Mouse (Mus musculus) heart, embryonic 11.5 days (tissue): ENCODE data around the gene Trappc4. TPM values are rescaled to one million over a fixed set of nuclear protein-coding genes. Genes with fewer than 3 reads are reported as not detected.
"Not testable (repeated sequence)": the region's sequence is repeated elsewhere in the genome, so short reads cannot be mapped to it uniquely, and the experiment has no call there.

Experiments used
- ATAC-seq: fragments of 200-750 bp; cut with Nextera tagmentation; replicated peaks from 2 replicates; pipeline ENCODE4 v1.8.0; 2017; ENCODE audit warnings: moderate library complexity; ENCODE audit not compliant: insufficient number of reproducible peaks, low FRiP score, low TSS enrichment
- H3K27ac ChIP-seq: fragments of 300-500 bp; sonication (generic); 2 replicates; pipeline ENCODE4 v1.5.1; 2014; ENCODE audit warnings: mild to moderate bottlenecking, low read depth, low read length
- H3K27me3 ChIP-seq: fragments of 300-500 bp; sonication (generic); 2 replicates; pipeline ENCODE4 v1.6.1; 2014; ENCODE audit warnings: mild to moderate bottlenecking, low read length, mixed read lengths; ENCODE audit not compliant: control insufficient read depth, insufficient read depth
- H3K36me3 ChIP-seq: fragments of 300-500 bp; sonication (generic); 2 replicates; pipeline ENCODE4 v1.6.1; 2014; ENCODE audit warnings: mild to moderate bottlenecking, low read length, moderate library complexity, mixed read lengths; ENCODE audit not compliant: control insufficient read depth, insufficient read depth
- H3K4me1 ChIP-seq: fragments of 300-500 bp; sonication (generic); 2 replicates; pipeline ENCODE4 v1.6.1; 2014; ENCODE audit warnings: low read length; ENCODE audit not compliant: control insufficient read depth, insufficient read depth
- H3K4me2 ChIP-seq: fragments of 300-500 bp; sonication (generic); 2 replicates; pipeline ENCODE4 v1.6.1; 2014; ENCODE audit warnings: mild to moderate bottlenecking, moderate library complexity
- H3K4me3 ChIP-seq: fragments of 300-500 bp; sonication (generic); 2 replicates; pipeline ENCODE4 v1.5.1; 2014; ENCODE audit warnings: low read depth, low read length
- H3K9ac ChIP-seq: fragments of 300-500 bp; sonication (generic); 2 replicates; pipeline ENCODE4 v1.6.1; 2014; ENCODE audit warnings: mild to moderate bottlenecking, low read depth, low read length, moderate library complexity
- H3K9me3 ChIP-seq: fragments of 300-500 bp; sonication (generic); replicated peaks from 2 replicates; pipeline ENCODE4 v1.6.1; 2016; ENCODE audit warnings: low read length; ENCODE audit not compliant: control insufficient read depth
- WGBS: fragments of 180-500 bp; shearing (Covaris S2); extraction: QIAGEN DNeasy Blood & Tissue Kit; methylation state at CpG from one replicate; pipeline ENCODE4 v1.1.7; 2014; ENCODE audit not compliant: insufficient replicate concordance; 5-methylcytosine and 5-hydroxymethylcytosine counted together
- polyA plus RNA-seq: library from polyadenylated mRNA; unstranded; fragments of >200 nt; fragmentation: Nextera tagmentation; extraction: Ambion mirVana; gene quantifications from 2 replicates; pipeline ENCODE4 v1.2.1, GENCODE M21; 2014

The Trappc4 gene
- polyA plus RNA-seq, 1 experiment from 2014 or later = 76.8 TPM

DNA sequence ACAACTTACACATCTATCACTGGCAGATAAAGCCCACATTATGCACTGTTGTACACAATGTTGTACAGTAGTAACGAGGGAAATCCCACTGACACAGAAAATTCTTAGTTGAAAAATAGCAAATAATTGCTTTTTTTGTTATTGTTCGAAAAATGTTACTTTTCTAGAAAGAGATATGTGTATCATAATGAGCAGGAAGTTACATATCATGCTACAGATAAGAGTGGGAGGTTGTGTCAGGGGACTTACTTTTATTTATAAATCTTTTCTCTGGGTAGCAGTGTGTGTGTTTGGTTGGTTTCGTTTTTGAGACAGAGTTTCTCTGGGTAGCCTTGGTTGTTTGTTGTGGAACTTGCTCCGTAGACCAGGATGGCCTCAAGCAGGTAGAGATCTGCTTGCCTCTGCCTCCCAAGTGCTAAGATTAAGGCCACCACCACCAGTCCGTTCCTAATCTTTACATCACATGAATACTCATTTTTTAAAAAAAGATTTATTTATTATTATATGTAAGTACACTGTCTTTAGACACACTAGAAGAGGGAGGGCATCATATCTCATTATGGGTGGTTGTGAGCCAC is 29.2 kb downstream of the Trappc4 start:
- peak overlapping the region; percentile 72 for H3K4me2 ChIP-seq
- H3K4me1 ChIP-seq = peaks cover 14% of the 10 kb centered on the region
- H3K36me3 ChIP-seq = peaks cover 9% of the 10 kb centered on the region
- peak overlapping the region; percentile 90 for H3K9ac ChIP-seq
- H3K27ac ChIP-seq = no peak overlapping the region
- H3K27me3 ChIP-seq = no peaks in the 10 kb centered on the region
- no peak for ATAC-seq
- no peaks in the 10 kb centered on the region for H3K9me3 ChIP-seq
- peak overlapping the region; percentile 89 for H3K4me3 ChIP-seq
- WGBS = 80% methylated on average over 5 of the region's 5 CpGs

DNA sequence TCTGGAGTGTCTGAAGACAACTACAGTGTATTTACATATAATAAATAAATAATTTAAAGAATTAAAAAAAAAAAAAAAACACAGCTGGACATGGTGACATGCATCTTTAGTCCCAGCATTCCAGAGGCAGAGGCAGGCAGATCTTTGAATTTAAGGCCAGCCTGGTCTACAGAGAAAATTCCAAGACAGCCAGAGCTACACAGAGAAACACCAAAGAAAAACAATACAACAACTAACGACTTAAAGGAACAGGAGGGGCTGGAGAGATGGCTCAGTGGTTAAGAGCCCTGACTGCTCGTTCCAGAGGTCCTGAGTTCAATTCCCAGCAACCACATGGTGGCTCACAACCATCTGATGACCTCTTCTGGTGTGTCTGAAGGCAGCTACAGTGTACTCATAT is 30.1 kb downstream of the Trappc4 start:
- H3K4me3 ChIP-seq, H3K9ac ChIP-seq, ATAC-seq, H3K36me3 ChIP-seq, H3K4me2 ChIP-seq, H3K27ac ChIP-seq, H3K27me3 ChIP-seq, H3K9me3 ChIP-seq: not testable (repeated sequence)
- H3K4me1 ChIP-seq = peaks cover 14% of the 10 kb centered on the region
- 85% methylated on average over 2 of the region's 2 CpGs for WGBS

DNA sequence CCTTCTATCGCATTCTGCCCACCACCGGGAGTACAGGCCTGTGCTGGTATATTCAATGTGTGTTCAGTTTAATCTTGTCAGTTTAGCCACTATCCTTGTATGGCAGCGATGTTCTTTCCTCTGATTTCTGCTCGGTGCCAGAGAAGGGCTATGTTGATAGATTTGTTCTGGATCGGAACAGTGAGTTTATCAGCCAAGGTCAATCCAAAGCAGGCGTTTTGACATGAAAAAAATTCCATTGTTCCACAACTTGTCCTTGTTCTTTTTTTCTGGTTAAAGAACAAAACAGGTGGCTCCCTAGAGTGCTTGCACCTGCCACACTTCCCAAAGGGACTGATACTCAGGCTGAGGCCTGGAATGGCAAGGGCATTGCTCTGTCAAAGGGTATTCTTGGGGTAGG is 31.3 kb downstream of the Trappc4 start:
- 81% methylated on average over 6 of the region's 6 CpGs for WGBS
- H3K9me3 ChIP-seq = no peaks in the 10 kb centered on the region
- peaks cover 11% of the 10 kb centered on the region for H3K4me1 ChIP-seq
- H3K4me3 ChIP-seq = no peak overlapping the region
- H3K4me2 ChIP-seq = no peak overlapping the region
- no peak for ATAC-seq
- no peaks in the 10 kb centered on the region for H3K27me3 ChIP-seq
- H3K36me3 ChIP-seq = peaks cover 2% of the 10 kb centered on the region; the same call in 1 of the 2 replicates
- H3K9ac ChIP-seq = no peak overlapping the region
- H3K27ac ChIP-seq = no peak overlapping the region

DNA sequence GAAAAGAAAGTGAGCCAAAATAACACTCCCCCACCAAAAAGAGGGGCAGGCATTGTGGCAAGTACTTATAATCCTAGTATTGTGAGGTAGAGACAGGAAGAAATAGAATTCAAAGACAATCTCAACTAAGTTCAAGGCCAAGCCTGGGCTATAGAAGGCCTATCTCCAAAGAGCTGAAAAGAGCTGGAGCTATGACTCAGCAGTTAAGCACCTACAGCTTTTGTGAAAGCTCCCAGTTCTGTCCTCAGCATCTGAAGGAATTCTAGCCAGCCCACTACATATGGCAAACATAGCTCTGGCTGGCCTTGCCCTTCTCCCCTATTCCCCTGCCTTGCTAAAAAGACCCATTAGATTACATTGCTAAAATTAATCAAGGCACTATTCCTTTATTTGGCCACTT is 34.0 kb downstream of the Trappc4 start:
- Histone ChIP-seq H3K27me3 (no peaks in the 10 kb centered on the region), H3K9me3 (no peaks in the 10 kb centered on the region), H3K9ac (no peak overlapping the region), H3K4me3 (no peak overlapping the region), H3K4me2 (no peak overlapping the region), H3K4me1 (peaks cover under 1% of the 10 kb centered on the region; the same call in 1 of the 2 replicates), H3K36me3 (no peaks in the 10 kb centered on the region), H3K27ac (no peak overlapping the region)
- no peak for ATAC-seq

DNA sequence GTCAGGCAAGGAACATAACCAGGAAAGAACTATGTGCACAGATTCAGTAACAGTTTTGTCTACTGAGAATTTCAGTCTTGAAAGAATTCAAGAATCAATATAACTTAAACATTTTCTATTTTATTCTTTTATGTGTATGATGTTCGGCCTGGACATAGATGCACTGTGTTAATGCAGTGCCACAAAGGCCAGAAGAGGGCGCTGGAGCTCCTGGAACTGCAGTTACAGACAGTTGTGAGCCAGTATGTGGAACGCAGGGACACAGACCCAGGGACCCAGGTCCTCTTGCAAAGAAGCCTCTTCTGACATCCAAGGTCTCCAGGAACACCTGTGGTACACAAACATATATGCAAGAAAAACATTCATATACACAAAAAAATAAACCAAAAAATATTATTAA is 42.9 kb downstream of the Trappc4 start:
- ATAC-seq = no peak
- H3K36me3 ChIP-seq = peaks cover 2% of the 10 kb centered on the region; the same call in 1 of the 2 replicates
- H3K27ac ChIP-seq = no peak overlapping the region
- 69% methylated on average over 3 of the region's 3 CpGs for WGBS
- H3K4me2 ChIP-seq = no peak overlapping the region
- no peaks in the 10 kb centered on the region for H3K9me3 ChIP-seq
- no peaks in the 10 kb centered on the region for H3K27me3 ChIP-seq
- H3K4me3 ChIP-seq = no peak overlapping the region
- H3K4me1 ChIP-seq = 0 out of 2 replicates have a peak, but pooled peaks cover 4% of the 10 kb centered on the region
- no peak overlapping the region for H3K9ac ChIP-seq

DNA sequence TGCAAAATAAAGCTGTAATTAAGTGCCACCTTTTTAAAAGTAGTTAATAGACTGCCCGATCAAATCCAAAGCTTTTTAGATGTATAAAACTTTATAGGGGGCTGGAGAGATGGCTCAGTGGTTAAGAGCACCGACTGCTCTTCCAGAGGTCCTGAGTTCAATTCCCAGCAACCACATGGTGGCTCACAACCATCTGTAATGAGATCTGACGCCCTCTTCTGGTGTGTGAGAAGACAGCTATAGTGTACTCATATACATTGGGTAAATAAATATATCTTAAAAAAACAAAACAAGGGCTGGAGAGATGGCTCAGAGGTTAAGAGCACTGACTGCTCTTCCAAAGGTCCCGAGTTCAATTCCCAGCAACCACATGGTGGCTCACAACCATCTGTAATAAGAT is 45.5 kb downstream of the Trappc4 start:
- Histone ChIP-seq H3K4me2 (peak overlapping the region; percentile 92), H3K27ac (peak overlapping the region; percentile 66; the same call in 1 of the 2 replicates), H3K4me3 (peak overlapping the region; percentile 95)
- not testable (repeated sequence) for H3K9ac ChIP-seq, H3K9me3 ChIP-seq, H3K4me1 ChIP-seq, H3K27me3 ChIP-seq, ATAC-seq, H3K36me3 ChIP-seq
- 48% methylated on average over 4 of the region's 4 CpGs for WGBS

DNA sequence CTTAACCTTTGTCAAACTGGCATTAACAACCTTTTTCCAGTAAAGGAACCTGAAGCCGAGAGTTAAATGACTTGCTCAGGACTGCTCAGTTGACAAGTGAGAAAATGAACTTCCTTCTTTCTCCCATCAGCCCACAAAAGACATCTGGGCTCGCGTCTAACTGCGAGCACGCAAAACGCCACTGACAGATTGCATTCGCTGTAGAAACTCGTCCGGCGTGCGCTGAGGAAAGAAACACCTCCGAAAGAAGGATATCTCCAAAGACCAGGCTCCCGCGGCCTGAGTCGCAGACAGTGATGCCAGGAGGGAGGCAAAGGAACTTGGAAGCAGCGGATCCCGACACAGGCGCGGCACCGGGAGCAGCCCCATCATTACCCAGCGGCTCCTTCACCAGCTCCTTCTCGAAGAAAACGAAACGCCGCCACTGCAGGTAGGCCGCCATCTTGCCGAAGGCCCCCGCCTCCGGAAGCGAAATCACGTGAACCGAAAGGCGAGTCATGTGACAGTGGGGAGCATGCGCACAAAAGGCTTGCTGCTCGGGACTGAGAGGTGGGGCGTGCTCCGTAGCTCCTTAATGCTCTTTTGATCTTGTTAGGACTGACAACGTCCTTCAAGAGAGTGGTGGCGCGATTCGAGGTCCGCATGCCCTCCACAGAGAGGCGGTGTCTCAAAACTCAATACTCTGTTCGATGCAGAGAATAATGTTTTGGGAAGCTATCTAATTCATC is 46.0 kb downstream of the Trappc4 start, which contains the start of gene Vps11:
Vps11 (minus strand) TSS at position 481 of the 728 bp plus-strand sequence.
- WGBS = under 1% methylated on average over 44 of the region's 44 CpGs
- peak within 1 kb of the TSS; percentile 95 for H3K4me3 ChIP-seq
- H3K36me3 ChIP-seq = peaks cover 14% of the 10 kb centered on the region
- no peaks in the 10 kb centered on the region for H3K27me3 ChIP-seq
- peak within 1 kb of the TSS; percentile 92 for H3K9ac ChIP-seq
- peak within 1 kb of the TSS; percentile 66 for H3K27ac ChIP-seq
- 0 out of 2 replicates have a peak, but pooled peaks cover 4% of the 10 kb centered on the region for H3K4me1 ChIP-seq
- H3K9me3 ChIP-seq = no peaks in the 10 kb centered on the region
- peak; percentile 91 for ATAC-seq
- H3K4me2 ChIP-seq = peak within 1 kb of the TSS; percentile 92

DNA sequence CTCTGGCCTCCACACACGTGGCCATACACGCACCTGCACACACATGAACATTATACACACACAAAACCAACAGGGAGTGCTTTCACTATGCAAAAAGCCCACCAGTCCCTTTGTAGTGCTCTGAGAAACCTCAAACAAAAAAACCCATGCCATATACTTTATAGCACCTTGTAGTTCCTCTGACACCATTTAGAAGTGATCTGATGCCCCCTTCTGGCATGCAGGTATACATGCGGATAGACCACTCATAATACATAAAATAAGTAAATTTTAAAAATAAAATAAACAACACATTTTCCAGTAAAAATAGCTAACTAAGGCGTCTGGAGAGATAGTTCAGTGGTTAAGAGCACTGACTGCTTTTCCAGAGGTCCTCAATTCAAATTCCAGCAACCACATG is 50.2 kb downstream of the Trappc4 start:
- 72% methylated on average over 4 of the region's 4 CpGs for WGBS
- Histone ChIP-seq H3K4me2 (no peak overlapping the region), H3K9ac (no peak overlapping the region), H3K4me3 (no peak overlapping the region), H3K9me3 (no peaks in the 10 kb centered on the region), H3K36me3 (peaks cover 39% of the 10 kb centered on the region), H3K27me3 (no peaks in the 10 kb centered on the region), H3K4me1 (0 out of 2 replicates have a peak, but pooled peaks cover 4% of the 10 kb centered on the region), H3K27ac (no peak overlapping the region)
- ATAC-seq = no peak
